Mouse (Mus musculus) midbrain, postnatal 0 days (tissue): Measurements from ENCODE around the gene Pld6. TPM values are rescaled to one million over a fixed set of nuclear protein-coding genes. Genes with fewer than 3 reads are reported as not detected.

Source experiments
- ATAC-seq: fragments of 200-750 bp; cut with Nextera tagmentation; 2 replicates; pipeline ENCODE4 v1.8.0; 2017; ENCODE audit warnings: moderate number of reproducible peaks, mild to moderate bottlenecking, moderate TSS enrichment, moderate library complexity; ENCODE audit not compliant: low FRiP score
- DNase-seq: peaks from one replicate; pipeline ENCODE4 v3.0.0-alpha.2; 2015; ENCODE audit warnings: low spot score
- H3K27ac ChIP-seq: fragments of 300-500 bp; sonication (generic); 2 replicates; pipeline ENCODE4 v1.5.1; 2014; ENCODE audit warnings: low read depth, mild to moderate bottlenecking, low read length, mixed read lengths
- H3K27me3 ChIP-seq: fragments of 300-500 bp; sonication (generic); 2 replicates; pipeline ENCODE4 v1.6.1; 2014; ENCODE audit warnings: low read length, control low read depth, mixed read lengths; ENCODE audit not compliant: insufficient read depth
- H3K36me3 ChIP-seq: fragments of 300-500 bp; sonication (generic); 2 replicates; pipeline ENCODE4 v1.6.1; 2014; ENCODE audit warnings: low read length, control low read depth, mixed read lengths; ENCODE audit not compliant: insufficient read depth
- H3K4me1 ChIP-seq: fragments of 300-500 bp; sonication (generic); 2 replicates; pipeline ENCODE4 v1.6.1; 2014; ENCODE audit warnings: mild to moderate bottlenecking, control low read depth, antibody characterized with exemption, low read length, mixed read lengths; ENCODE audit not compliant: insufficient read depth
- H3K4me2 ChIP-seq: fragments of 300-500 bp; sonication (generic); 2 replicates; pipeline ENCODE4 v1.6.1; 2014; ENCODE audit warnings: low read depth, mild to moderate bottlenecking, low read length, mixed read lengths; ENCODE audit not compliant: poor library complexity, severe bottlenecking
- H3K4me3 ChIP-seq: fragments of 300-500 bp; sonication (generic); 2 replicates; pipeline ENCODE4 v1.5.1; 2014; ENCODE audit warnings: low read depth, mild to moderate bottlenecking, low read length, moderate library complexity
- H3K9ac ChIP-seq: fragments of 300-500 bp; sonication (generic); replicated peaks from 2 replicates; pipeline ENCODE4 v1.6.1; 2014; ENCODE audit warnings: mild to moderate bottlenecking, low read length, moderate library complexity, mixed read lengths; ENCODE audit not compliant: poor library complexity, severe bottlenecking
- H3K9me3 ChIP-seq: fragments of 300-500 bp; sonication (generic); 2 replicates; pipeline ENCODE4 v1.6.1; 2016; ENCODE audit warnings: low read length, control low read depth
- CTCF ChIP-seq: IDR thresholded peaks from 2 replicates; pipeline ENCODE4 v1.5.1; 2016; ENCODE audit warnings: antibody characterized with exemption, mild to moderate bottlenecking
- WGBS: fragments of 180-500 bp; shearing (Covaris S2); extraction: QIAGEN DNeasy Blood & Tissue Kit; methylation state at CpG from one replicate; pipeline ENCODE4 v1.1.7; 2014; 5-methylcytosine and 5-hydroxymethylcytosine counted together
- polyA plus RNA-seq: library from polyadenylated mRNA; unstranded; fragments of >200 nt; fragmentation: Nextera tagmentation; extraction: Ambion mirVana; gene quantifications from 2 replicates; pipeline ENCODE4 v1.2.1, GENCODE M21; 2015
- total RNA-seq: library from RNA; depleted of rRNA; stranded (reverse); fragments of >200 nt; gene quantifications from 2 replicates; pipeline ENCODE4 v1.2.3, GENCODE M21; 2014

Gene Pld6
- total and polyA plus RNA-seq, 2 experiments from 2014 or later, result 18.3 to 26.2 TPM

- no peak overlapping the region for H3K4me3 ChIP-seq
- WGBS, result 89% methylated on average over 4 of the region's 4 CpGs
- no peaks in the 10 kb centered on the region for H3K4me1 ChIP-seq
- H3K9me3 ChIP-seq, result no peaks in the 10 kb centered on the region
- H3K36me3 ChIP-seq, result peaks cover 12% of the 10 kb centered on the region
- no peak overlapping the region for H3K4me2 ChIP-seq
- no peak overlapping the region for H3K9ac ChIP-seq
- ATAC-seq (no peak), DNase-seq (no peak)
- TF ChIP-seq CTCF, result no peak
- H3K27me3 ChIP-seq, result no peaks in the 10 kb centered on the region
- H3K27ac ChIP-seq, result no peak overlapping the region
Measured at GRCm38 (mm10) chr11:59780241-59780640, 7.2 kb downstream of the Pld6 start.

DNA sequence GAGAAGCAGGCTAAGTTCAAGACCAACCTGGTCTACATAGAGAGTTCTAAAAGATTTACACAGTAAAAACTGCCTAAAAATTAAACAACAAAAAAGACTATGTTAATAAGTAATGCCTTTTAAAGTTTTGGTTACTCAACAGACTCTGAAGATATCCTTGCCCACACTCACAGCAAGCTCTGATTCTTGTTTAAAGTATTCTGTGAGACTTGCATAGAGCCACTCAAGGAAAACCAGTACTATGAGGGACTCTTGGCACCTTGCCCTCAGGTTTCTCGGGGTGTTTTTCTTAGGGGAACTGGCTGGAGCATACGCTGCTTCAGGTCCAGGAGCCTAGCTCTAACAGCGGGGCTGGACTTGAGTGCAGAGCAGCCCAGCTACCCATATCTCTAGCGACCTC lies 8.0 kb downstream of the Pld6 start:
- no peak overlapping the region for H3K27ac ChIP-seq
- no peaks in the 10 kb centered on the region for H3K4me1 ChIP-seq
- no peak overlapping the region for H3K4me2 ChIP-seq
- ATAC-seq (no peak), DNase-seq (no peak)
- peaks cover 13% of the 10 kb centered on the region for H3K36me3 ChIP-seq
- H3K9ac ChIP-seq, result no peak overlapping the region
- no peaks in the 10 kb centered on the region for H3K27me3 ChIP-seq
- WGBS, result 84% methylated on average over 4 of the region's 4 CpGs
- H3K4me3 ChIP-seq, result no peak overlapping the region
- no peak for TF ChIP-seq CTCF
- no peaks in the 10 kb centered on the region for H3K9me3 ChIP-seq

- H3K4me2 ChIP-seq, result no peak overlapping the region
- WGBS, result 66% methylated on average over 1 of the region's 1 CpGs
- no peak overlapping the region for H3K4me3 ChIP-seq
- ATAC-seq, result no peak
- H3K4me1 ChIP-seq, result no peaks in the 10 kb centered on the region
- H3K36me3 ChIP-seq, result peaks cover 19% of the 10 kb centered on the region
- no peaks in the 10 kb centered on the region for H3K27me3 ChIP-seq
- no peak overlapping the region for H3K9ac ChIP-seq
- TF ChIP-seq CTCF, result no peak
- H3K27ac ChIP-seq, result no peak overlapping the region
- DNase-seq, result no peak
- no peaks in the 10 kb centered on the region for H3K9me3 ChIP-seq
Measured at GRCm38 (mm10) chr11:59778874-59779223, 8.6 kb downstream of the Pld6 start.

- peak; percentile 31; the same call in 1 of the 2 replicates for ATAC-seq
- H3K27me3 ChIP-seq, result no peaks in the 10 kb centered on the region
- peak; percentile 59 for DNase-seq
- 55% methylated on average over 9 of the region's 9 CpGs for WGBS
- no peak overlapping the region for H3K4me2 ChIP-seq
- H3K27ac ChIP-seq, result no peak overlapping the region
- H3K9ac ChIP-seq, result no peak overlapping the region
- H3K4me1 ChIP-seq, result no peaks in the 10 kb centered on the region
- no peaks in the 10 kb centered on the region for H3K9me3 ChIP-seq
- TF ChIP-seq CTCF, result peak; percentile 87
- peaks cover 24% of the 10 kb centered on the region for H3K36me3 ChIP-seq
- no peak overlapping the region for H3K4me3 ChIP-seq
Measured at GRCm38 (mm10) chr11:59778181-59778873, 9.1 kb downstream of the Pld6 start.

DNA sequence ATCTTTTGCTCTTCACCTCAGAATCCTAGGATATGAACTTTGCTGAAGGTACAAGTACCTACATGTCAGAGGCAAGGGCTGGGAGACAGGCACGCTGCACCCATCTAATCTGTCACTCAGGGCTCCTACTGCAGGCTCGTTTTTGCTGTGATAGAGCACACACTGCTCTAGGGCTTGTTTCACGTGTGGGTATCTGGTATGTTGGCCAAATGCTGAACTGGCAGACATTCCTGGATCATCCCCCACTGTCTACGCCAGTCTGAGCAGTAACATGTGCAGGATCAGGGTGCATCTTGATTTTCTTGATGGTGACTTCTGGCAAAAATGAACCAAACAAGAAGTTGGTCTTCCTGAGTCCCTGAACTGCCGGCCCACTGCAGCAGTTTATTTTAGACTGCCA lies 10.2 kb downstream of the Pld6 start:
- Histone ChIP-seq H3K4me3 (no peak overlapping the region), H3K27me3 (no peaks in the 10 kb centered on the region), H3K9ac (no peak overlapping the region), H3K4me2 (no peak overlapping the region), H3K4me1 (no peaks in the 10 kb centered on the region), H3K36me3 (peaks cover 30% of the 10 kb centered on the region), H3K27ac (no peak overlapping the region), H3K9me3 (no peaks in the 10 kb centered on the region)
- WGBS, result 93% methylated on average over 5 of the region's 5 CpGs
- TF ChIP-seq CTCF, result no peak
- DNase-seq (no peak), ATAC-seq (no peak)

- peak; percentile 24 for DNase-seq
- ATAC-seq, result peak; percentile 34; the same call in 1 of the 2 replicates
- Histone ChIP-seq H3K27me3 (no peaks in the 10 kb centered on the region), H3K4me1 (no peaks in the 10 kb centered on the region), H3K4me2 (no peak overlapping the region), H3K27ac (no peak overlapping the region), H3K4me3 (no peak overlapping the region), H3K9ac (no peak overlapping the region), H3K36me3 (peaks cover 47% of the 10 kb centered on the region), H3K9me3 (no peaks in the 10 kb centered on the region)
- peak; percentile 68 for TF ChIP-seq CTCF
- WGBS, result 67% methylated on average over 13 of the region's 13 CpGs
Measured at GRCm38 (mm10) chr11:59775435-59776148, 11.9 kb downstream of the Pld6 start.
